Mouse (Mus musculus) testis, adult 2 months (tissue): ENCODE data around the gene Apoh.

Experiments used
- CTCF ChIP-seq: fragments of 200-500 bp; IDR thresholded peaks from 2 replicates; pipeline ENCODE4 v1.5.1; 2012; ENCODE audit warnings: low read depth, mild to moderate bottlenecking, inconsistent platforms, low read length, moderate library complexity; ENCODE audit not compliant: control insufficient read depth, insufficient read depth, insufficient replicate concordance
- POLR2A ChIP-seq: fragments of 200-500 bp; IDR thresholded peaks from 2 replicates; pipeline ENCODE4 v1.6.1; 2012; ENCODE audit warnings: low read depth, mild to moderate bottlenecking, inconsistent platforms, low read length, moderate library complexity; ENCODE audit not compliant: control insufficient read depth

DNA sequence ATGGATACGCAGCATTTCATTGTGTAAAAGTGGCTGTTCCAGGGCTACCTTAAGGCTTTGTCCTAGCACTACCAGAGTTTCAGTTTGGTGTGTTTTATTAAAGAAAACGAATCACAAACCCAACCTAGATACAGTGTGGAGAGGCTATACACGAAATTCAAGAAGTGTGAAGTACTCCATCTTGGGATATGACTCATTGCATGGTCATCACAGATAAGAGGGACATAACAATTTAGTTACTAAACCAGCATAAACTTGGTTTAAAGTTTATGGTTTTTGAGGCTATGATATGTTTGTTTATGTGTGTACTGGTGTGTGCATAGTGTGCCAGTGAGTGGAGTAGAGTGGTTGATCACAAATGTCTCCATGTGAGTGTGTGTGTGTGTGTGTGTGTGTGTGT, 116.4 kb downstream of the Apoh start:
- TF ChIP-seq CTCF = no peak
- no peak for TF ChIP-seq POLR2A
